Comparison of ENCODE assay signal across 28 mouse cellular contexts in genomic region chr5:114851565-114852236, GRCm38 (mm10). TPM values are rescaled to one million over a fixed set of nuclear protein-coding genes. Genes with fewer than 3 reads are reported as not detected.
"Had no signal": no experiment of that assay in that cellular context is flagged by ENCODE, and none has a peak within 500 bp of the region (broad histone marks: within the 10 kb centered on the region; RNA-seq: fewer than 3 reads in every experiment).

No protein-coding gene starts in this region.

- H3K27me3 ChIP-seq: kidney, embryonic 15.5 days; neural tube, embryonic 13.5 days; stomach, embryonic 15.5 days had no signal

- H3K4me2 ChIP-seq: kidney, embryonic 15.5 days; limb, embryonic 12.5 days; limb, embryonic 15.5 days; midbrain, embryonic 11.5 days; neural tube, embryonic 13.5 days; stomach, embryonic 15.5 days had no signal

- H3K9me3 ChIP-seq: kidney, embryonic 15.5 days; limb, embryonic 12.5 days; limb, embryonic 15.5 days; neural tube, embryonic 13.5 days; stomach, embryonic 15.5 days had no signal

- H3K27ac ChIP-seq: kidney, embryonic 15.5 days; limb, embryonic 12.5 days; limb, embryonic 15.5 days; neural tube, embryonic 13.5 days; stomach, embryonic 15.5 days had no signal

- H3K4me1 ChIP-seq: kidney, embryonic 15.5 days; limb, embryonic 15.5 days; neural tube, embryonic 13.5 days; stomach, embryonic 15.5 days had no signal

- DNase-seq: kidney, adult 2 months; kidney, postnatal 14 days; kidney, postnatal 4 days; left cerebral cortex, postnatal 4 days; lung, adult 2 months; lung, postnatal 14 days; lung, postnatal 4 days; midbrain, embryonic 14.5 days; retina, postnatal 1 day; right cerebral cortex, postnatal 25 days; spleen, adult 18-20 months; thymus, adult 2 months; thymus, postnatal 14 days had no signal

- H3K36me3 ChIP-seq: kidney, embryonic 15.5 days; limb, embryonic 12.5 days; limb, embryonic 15.5 days; neural tube, embryonic 13.5 days; stomach, embryonic 15.5 days had no signal

- H3K4me3 ChIP-seq: kidney, embryonic 15.5 days; limb, embryonic 12.5 days; limb, embryonic 15.5 days; myocyte; neural tube, embryonic 13.5 days; stomach, embryonic 15.5 days had no signal

- ATAC-seq: intestine, embryonic 16.5 days had no signal

- H3K9ac ChIP-seq: kidney, embryonic 15.5 days; limb, embryonic 12.5 days; limb, embryonic 15.5 days; neural tube, embryonic 13.5 days; stomach, embryonic 15.5 days had no signal

RNA-seq across cellular contexts. Expression of gene 4930519G04Rik, which starts 1.8 kb away (rescaled TPM):
- total RNA-seq: layer of hippocampus, adult 18-20 months; layer of hippocampus, postnatal 14 days; left cerebral cortex, adult 8-10 months; left cerebral cortex, postnatal 14 days; left cerebral cortex, postnatal 4 days; megakaryocyte-erythroid progenitor cell, adult 5-6 weeks had no signal
- polyA plus RNA-seq: intestine, embryonic 16.5 days; kidney, adult 2 months; kidney, embryonic 15.5 days; limb, embryonic 12.5 days; limb, embryonic 15.5 days; lung, adult 2 months; lung, embryonic 16.5 days; midbrain, embryonic 11.5 days; midbrain, embryonic 14.5 days; myocyte; neural tube, embryonic 13.5 days; stomach, embryonic 15.5 days; thymus, adult 2 months had no signal

RNA-seq across cellular contexts. Expression of gene Gm9936, which starts 6.8 kb away (rescaled TPM):
- total RNA-seq: megakaryocyte progenitor cell, adult 5-6 weeks; megakaryocyte-erythroid progenitor cell, adult 5-6 weeks had no signal
- polyA plus RNA-seq: kidney, adult 2 months; lung, adult 2 months; thymus, adult 2 months had no signal
